Comparison of ENCODE assay signal across 8 mouse cellular contexts in the genomic region with DNA sequence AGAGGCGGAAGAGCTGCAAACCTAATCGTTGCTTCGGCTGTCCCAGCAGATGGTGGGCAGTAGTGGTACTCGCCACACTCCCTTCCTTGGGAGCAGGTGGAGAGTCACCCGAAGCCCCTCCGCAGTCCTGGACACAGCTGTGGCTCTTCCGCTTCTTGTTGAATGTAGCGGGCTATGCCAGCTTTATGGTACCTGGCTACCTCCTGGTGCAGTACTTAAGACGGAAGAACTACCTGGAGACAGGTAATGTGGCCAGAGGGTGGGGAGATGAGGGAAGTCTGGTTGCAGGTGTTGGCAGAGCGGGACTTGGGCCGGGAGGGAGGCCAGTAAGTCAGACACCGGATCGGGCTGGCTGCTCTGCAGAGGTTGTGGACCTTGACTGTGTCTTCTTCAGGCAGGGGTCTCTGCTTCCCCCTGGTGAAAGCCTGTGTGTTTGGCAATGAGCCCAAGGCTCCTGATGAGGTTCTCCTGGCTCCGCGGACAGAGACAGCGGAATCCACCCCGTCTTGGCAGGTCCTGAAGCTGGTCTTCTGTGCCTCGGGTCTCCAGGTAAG. TPM values are rescaled to one million over a fixed set of nuclear protein-coding genes. Genes with fewer than 3 reads are reported as not detected.
DNase-seq lines count a peak whose midpoint lies in the region; ATAC-seq and TF ChIP-seq lines count a peak whose summit lies in the region.

No protein-coding gene starts in this region.

- 9% methylated on average over 18 of the region's 18 CpGs for WGBS in kidney, embryonic 15.5 days
- 11% methylated on average over 18 of the region's 18 CpGs for whole genome bisulfite sequencing in heart, postnatal 0 days
- WGBS in midbrain, embryonic 10.5 days: 13% methylated on average over 18 of the region's 18 CpGs

- TF ChIP-seq EP300 in heart, postnatal 0 days (IDR thresholded peaks at IDR 0.05; ENCODE audit: low read depth): no peak

- DNase-seq in kidney, postnatal 14 days: no peak
- DNase-seq in R1 (ENCODE audit: low read depth, low spot score): peak; percentile 65
- no peak for DNase-seq in heart, postnatal 0 days (ENCODE audit: low spot score)
- peak; percentile 39 for DNase-seq in midbrain, embryonic 10.5 days (ENCODE audit: low spot score)
- no peak for DNase-seq in T-cell, adult 2 months (ENCODE audit: low spot score)
- DNase-seq in urinary bladder, postnatal 4 days (ENCODE audit: low spot score in 2 of 2): no peak

- H3K4me3 ChIP-seq in kidney, embryonic 15.5 days (replicated peaks): peak overlapping the region; percentile 97
- peak overlapping the region; percentile 94 for H3K4me3 ChIP-seq in heart, postnatal 0 days (ENCODE audit: low read depth, low read length)
- H3K4me3 ChIP-seq in midbrain, embryonic 10.5 days: peak overlapping the region; percentile 77

- no peak for TF ChIP-seq CTCF in heart, postnatal 0 days (IDR thresholded peaks at IDR 0.05; ENCODE audit: low read depth)

- peak; percentile 6; the same call in 1 of the 2 replicates for ATAC-seq in kidney, embryonic 15.5 days (replicated peaks; ENCODE audit: low FRiP score)
- no peak for ATAC-seq in heart, postnatal 0 days (ENCODE audit: insufficient read depth, low read depth)
- ATAC-seq in megakaryocyte-erythroid progenitor cell, adult 5-6 weeks (replicated peaks; ENCODE audit: low FRiP score, low TSS enrichment, poor library complexity, severe bottlenecking): no peak; the same call in 1 of the 2 replicates

- peak overlapping the region; percentile 70 for H3K4me2 ChIP-seq in kidney, embryonic 15.5 days
- peak overlapping the region; percentile 98 for H3K4me2 ChIP-seq in heart, postnatal 0 days (ENCODE audit: low read depth, low read length)

- peaks cover 43% of the 10 kb centered on the region for H3K36me3 ChIP-seq in kidney, embryonic 15.5 days
- H3K36me3 ChIP-seq in heart, postnatal 0 days (replicated peaks; ENCODE audit: control insufficient read depth, insufficient read depth, low read length): peaks cover 40% of the 10 kb centered on the region
- H3K36me3 ChIP-seq in midbrain, embryonic 10.5 days: peaks cover 49% of the 10 kb centered on the region

- no peaks in the 10 kb centered on the region for H3K9me3 ChIP-seq in kidney, embryonic 15.5 days (replicated peaks)
- no peaks in the 10 kb centered on the region for H3K9me3 ChIP-seq in heart, postnatal 0 days (replicated peaks; ENCODE audit: control insufficient read depth, low read length)
- H3K9me3 ChIP-seq in midbrain, embryonic 10.5 days (replicated peaks): no peaks in the 10 kb centered on the region

- H3K4me1 ChIP-seq in kidney, embryonic 15.5 days: peaks cover 55% of the 10 kb centered on the region
- H3K4me1 ChIP-seq in heart, postnatal 0 days (ENCODE audit: control insufficient read depth, insufficient read depth): peaks cover 10% of the 10 kb centered on the region
- peaks cover 48% of the 10 kb centered on the region for H3K4me1 ChIP-seq in midbrain, embryonic 10.5 days

- H3K27ac ChIP-seq in kidney, embryonic 15.5 days: peak overlapping the region; percentile 95
- H3K27ac ChIP-seq in heart, postnatal 0 days (ENCODE audit: low read depth): peak overlapping the region; percentile 73; the same call in 1 of the 2 replicates
- peak overlapping the region; percentile 93 for H3K27ac ChIP-seq in midbrain, embryonic 10.5 days (replicated peaks)

- no peaks in the 10 kb centered on the region for H3K27me3 ChIP-seq in kidney, embryonic 15.5 days
- no peaks in the 10 kb centered on the region for H3K27me3 ChIP-seq in heart, postnatal 0 days (ENCODE audit: control insufficient read depth, insufficient read depth, low read length)
- no peaks in the 10 kb centered on the region for H3K27me3 ChIP-seq in midbrain, embryonic 10.5 days (ENCODE audit: low read depth, poor library complexity, severe bottlenecking)

- peak overlapping the region; percentile 95 for H3K9ac ChIP-seq in kidney, embryonic 15.5 days
- H3K9ac ChIP-seq in heart, postnatal 0 days (replicated peaks; ENCODE audit: low read depth, low read length): peak overlapping the region; percentile 89

RNA-seq across cellular contexts. Expression of a gene that starts 0.9 kb away (rescaled TPM):
- 142 TPM in 2 replicates for polyA plus RNA-seq in kidney, embryonic 15.5 days (2015; fragmentation: Nextera tagmentation; extraction: Ambion mirVana)
- total RNA-seq in heart, postnatal 0 days (2014; rRNA removed; ENCODE audit: low replicate concordance): 87.8 and 137 TPM in 2 replicates
- 64.8 and 68.3 TPM in 2 replicates for polyA plus RNA-seq in heart, postnatal 0 days (2015; fragmentation: Nextera tagmentation; extraction: Ambion mirVana)
- polyA plus RNA-seq in midbrain, embryonic 10.5 days (2016; fragmentation: Nextera tagmentation; extraction: Ambion mirVana): 122 and 124 TPM in 2 replicates
- 46.9 and 74.5 TPM in 2 replicates for total RNA-seq in megakaryocyte-erythroid progenitor cell, adult 5-6 weeks (2014; fragmentation: Nextera tagmentation)
- total RNA-seq in megakaryocyte-erythroid progenitor cell, adult 5-6 weeks (2017): 27.7 and 60.3 TPM in 2 replicates

RNA-seq across cellular contexts. Expression of a gene that starts 8.5 kb away (rescaled TPM):
- polyA plus RNA-seq in kidney, embryonic 15.5 days (2015; fragmentation: Nextera tagmentation; extraction: Ambion mirVana): 1,881 and 1,940 TPM in 2 replicates
- total RNA-seq in heart, postnatal 0 days (2014; rRNA removed; ENCODE audit: low replicate concordance): 716 and 846 TPM in 2 replicates
- 756 and 767 TPM in 2 replicates for polyA plus RNA-seq in heart, postnatal 0 days (2015; fragmentation: Nextera tagmentation; extraction: Ambion mirVana)
- polyA plus RNA-seq in midbrain, embryonic 10.5 days (2016; fragmentation: Nextera tagmentation; extraction: Ambion mirVana): 1,780 and 2,044 TPM in 2 replicates
- 1,847 and 1,911 TPM in 2 replicates for total RNA-seq in megakaryocyte-erythroid progenitor cell, adult 5-6 weeks (2014; fragmentation: Nextera tagmentation)
- 2,660 and 3,319 TPM in 2 replicates for total RNA-seq in megakaryocyte-erythroid progenitor cell, adult 5-6 weeks (2017)

RNA-seq across cellular contexts. Expression of a gene that starts 9.1 kb away (rescaled TPM):
- polyA plus RNA-seq in kidney, embryonic 15.5 days (2015; fragmentation: Nextera tagmentation; extraction: Ambion mirVana): 5.3 and 5.7 TPM in 2 replicates
- 1.2 and 3.0 TPM in 2 replicates for total RNA-seq in heart, postnatal 0 days (2014; rRNA removed; ENCODE audit: low replicate concordance)
- 1.7 and 1.9 TPM in 2 replicates for polyA plus RNA-seq in heart, postnatal 0 days (2015; fragmentation: Nextera tagmentation; extraction: Ambion mirVana)
- 8.6 and 9.2 TPM in 2 replicates for polyA plus RNA-seq in midbrain, embryonic 10.5 days (2016; fragmentation: Nextera tagmentation; extraction: Ambion mirVana)
- total RNA-seq in megakaryocyte-erythroid progenitor cell, adult 5-6 weeks (2014; fragmentation: Nextera tagmentation): 4.2 and 6.0 TPM in 2 replicates
- 3.2 and 3.9 TPM in 2 replicates for total RNA-seq in megakaryocyte-erythroid progenitor cell, adult 5-6 weeks (2017)

RNA-seq across cellular contexts. Expression of a gene that starts 15.1 kb away (rescaled TPM):
- 3.1 and 3.4 TPM in 2 replicates for polyA plus RNA-seq in kidney, embryonic 15.5 days (2015; fragmentation: Nextera tagmentation; extraction: Ambion mirVana)
- 0.73 and 0.95 TPM in 2 replicates for total RNA-seq in heart, postnatal 0 days (2014; rRNA removed; ENCODE audit: low replicate concordance)
- polyA plus RNA-seq in heart, postnatal 0 days (2015; fragmentation: Nextera tagmentation; extraction: Ambion mirVana): 0.04 and 0.16 TPM in 2 replicates
- 7.0 and 10.2 TPM in 2 replicates for polyA plus RNA-seq in midbrain, embryonic 10.5 days (2016; fragmentation: Nextera tagmentation; extraction: Ambion mirVana)
- not detected in 2 replicates for total RNA-seq in megakaryocyte-erythroid progenitor cell, adult 5-6 weeks (2014; fragmentation: Nextera tagmentation)
- not detected in 2 replicates for total RNA-seq in megakaryocyte-erythroid progenitor cell, adult 5-6 weeks (2017)

RNA-seq across cellular contexts. Expression of a gene that starts 34.8 kb away (rescaled TPM):
- polyA plus RNA-seq in kidney, embryonic 15.5 days (2015; fragmentation: Nextera tagmentation; extraction: Ambion mirVana): 100 and 102 TPM in 2 replicates
- total RNA-seq in heart, postnatal 0 days (2014; rRNA removed; ENCODE audit: low replicate concordance): 236 and 368 TPM in 2 replicates
- 105 and 107 TPM in 2 replicates for polyA plus RNA-seq in heart, postnatal 0 days (2015; fragmentation: Nextera tagmentation; extraction: Ambion mirVana)
- 62.9 and 70.6 TPM in 2 replicates for polyA plus RNA-seq in midbrain, embryonic 10.5 days (2016; fragmentation: Nextera tagmentation; extraction: Ambion mirVana)
- total RNA-seq in megakaryocyte-erythroid progenitor cell, adult 5-6 weeks (2014; fragmentation: Nextera tagmentation): 166 and 176 TPM in 2 replicates
- 89.2 and 171 TPM in 2 replicates for total RNA-seq in megakaryocyte-erythroid progenitor cell, adult 5-6 weeks (2017)

Comparison
In these comparisons a context has a peak if more than half of its experiments do, and no peak if none do; other contexts are left out.
1. DNase-seq: peak in R1 (single experiment) and midbrain, embryonic 10.5 days (single experiment); none in kidney, postnatal 14 days (single experiment), heart, postnatal 0 days (single experiment), T-cell, adult 2 months (single experiment) and urinary bladder, postnatal 4 days (0 of 2).
2. Peak in every context shown above with its lines, with median percentiles within 50 percentile points of each other: H3K27ac ChIP-seq and H3K4me3 ChIP-seq.